Mouse (Mus musculus): ENCODE results near the gene Evi5l.
"Not testable (repeated sequence)": the region's sequence is repeated elsewhere in the genome, so short reads cannot be mapped to it uniquely, and the experiment has no call there.

The Evi5l gene

DNA sequence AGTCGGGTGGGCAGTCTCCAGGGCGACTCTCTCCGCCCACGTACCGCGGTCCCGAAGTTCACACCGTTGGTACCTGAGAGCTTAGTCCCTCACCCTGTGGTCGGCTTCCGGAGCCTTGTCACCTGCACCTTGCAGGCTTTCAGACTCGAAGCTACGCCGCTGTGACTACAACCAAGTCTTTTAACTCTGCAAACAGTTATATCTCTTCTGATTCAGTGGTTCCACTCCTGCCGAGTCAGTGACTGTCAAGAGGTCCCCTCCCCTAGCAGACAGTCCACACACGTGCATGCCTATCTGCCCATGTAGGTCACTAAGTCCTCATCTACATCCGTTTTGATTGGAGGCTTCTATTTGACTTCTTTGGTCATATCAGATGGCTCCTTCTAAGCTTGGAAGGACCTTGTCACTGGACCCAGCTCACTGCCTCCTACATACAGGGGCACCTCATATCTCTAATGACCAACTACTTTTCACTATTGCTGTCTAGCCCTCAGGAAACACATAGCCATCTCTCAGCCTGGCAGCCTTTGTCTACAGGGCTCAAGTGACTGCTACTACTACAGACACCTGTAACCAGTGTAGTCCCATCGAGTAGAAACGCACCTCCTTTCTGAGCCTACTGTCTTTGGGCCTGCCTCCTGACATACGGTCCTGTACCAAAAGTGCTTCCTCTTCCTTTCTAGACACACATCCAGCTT, 73.0 kb downstream of the Evi5l start:
- DNase-seq: no peak

DNA sequence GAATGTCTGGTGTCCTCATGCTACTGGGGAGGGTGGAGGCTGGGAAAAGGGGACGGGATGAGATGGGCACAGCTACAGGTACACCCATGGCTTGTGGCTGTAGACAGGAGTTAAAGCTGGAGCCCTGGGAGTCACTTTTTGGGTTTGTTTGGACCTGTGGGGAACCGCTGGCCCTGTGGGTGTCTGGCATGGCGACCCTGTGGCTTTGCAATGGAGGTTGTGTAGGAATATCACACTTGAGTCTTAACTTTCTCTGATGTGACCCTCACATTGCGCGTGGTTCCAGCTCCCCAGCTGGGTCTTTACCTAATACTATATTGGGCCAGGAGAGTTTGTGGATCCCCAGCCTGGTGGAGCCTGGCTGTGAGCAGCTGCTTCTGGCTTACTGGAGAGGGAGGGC, 78.7 kb downstream of the Evi5l start:
- no peak for DNase-seq

DNA sequence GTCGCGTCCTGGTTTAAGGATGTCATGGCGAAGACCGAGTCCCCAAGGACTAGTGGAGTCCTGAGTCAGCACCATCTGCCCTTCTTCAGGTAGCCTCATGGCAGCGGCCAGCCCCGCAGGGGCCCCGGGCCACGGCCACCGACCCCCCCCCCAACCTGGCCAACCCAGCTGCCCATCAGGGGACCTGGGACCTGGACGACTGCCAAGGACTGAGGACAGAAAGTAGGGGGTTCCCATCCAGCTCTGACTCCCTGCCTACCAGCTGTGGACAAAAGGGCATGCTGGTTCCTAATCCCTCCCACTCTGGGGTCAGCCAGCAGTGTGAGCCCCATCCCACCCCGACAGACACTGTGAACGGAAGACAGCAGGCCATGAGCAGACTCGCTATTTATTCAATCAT, 79.4 kb downstream of the Evi5l start:
- no peak for DNase-seq

DNA sequence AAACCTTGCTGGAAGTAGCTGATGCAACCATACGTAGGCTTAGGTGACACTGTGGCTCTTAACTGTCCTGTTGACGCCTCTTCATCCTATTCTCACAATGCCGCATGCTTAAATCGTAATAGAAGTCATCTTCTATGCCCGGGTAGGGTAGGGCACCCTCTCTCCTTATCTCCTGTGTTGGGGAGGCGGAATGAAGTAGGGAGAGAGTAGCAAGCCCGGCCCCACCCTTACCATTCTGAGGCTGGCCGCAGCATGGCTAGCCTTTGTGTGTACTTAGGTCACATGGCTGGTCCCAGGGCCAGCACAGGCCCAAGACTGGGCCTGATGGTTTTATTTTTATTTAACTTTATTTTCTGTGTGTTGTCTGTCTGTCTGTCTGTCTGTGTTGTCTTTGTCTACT, 80.9 kb downstream of the Evi5l start:
- DNase-seq: no peak

DNA sequence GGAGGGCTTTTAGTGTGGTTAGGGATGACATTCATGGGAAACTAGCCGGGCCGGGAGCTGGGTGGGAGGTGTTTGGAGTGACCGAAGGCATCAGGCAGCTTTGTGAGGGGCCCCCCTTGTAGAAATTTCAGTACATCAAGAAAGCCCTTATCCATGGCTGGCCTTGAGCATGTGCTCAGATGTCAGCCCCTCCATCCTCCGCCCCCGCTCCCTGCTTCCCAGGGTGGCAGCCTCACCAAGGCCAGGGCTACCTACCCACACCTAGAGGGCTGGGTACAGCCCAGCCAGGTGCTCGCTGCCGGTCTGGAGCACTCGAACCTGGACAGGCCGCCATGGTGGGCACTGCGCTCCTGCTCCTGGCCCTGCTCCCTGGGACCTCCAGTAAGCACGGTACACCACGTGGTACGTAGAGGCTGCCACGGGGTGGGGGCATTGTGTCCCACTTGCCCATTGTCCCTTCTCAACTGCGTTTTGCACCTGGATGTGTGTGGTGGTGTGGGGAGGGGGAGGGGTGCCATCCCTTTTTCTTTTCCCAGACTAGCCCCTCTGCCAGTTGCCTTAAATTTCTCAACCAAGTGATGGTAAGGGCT, 81.7 kb downstream of the Evi5l start, which contains the start of gene Tgfbr3l:
Gene Tgfbr3l (plus strand): TSS at position 264 of the 590 bp plus-strand sequence.
- DNase-seq: no peak

DNA sequence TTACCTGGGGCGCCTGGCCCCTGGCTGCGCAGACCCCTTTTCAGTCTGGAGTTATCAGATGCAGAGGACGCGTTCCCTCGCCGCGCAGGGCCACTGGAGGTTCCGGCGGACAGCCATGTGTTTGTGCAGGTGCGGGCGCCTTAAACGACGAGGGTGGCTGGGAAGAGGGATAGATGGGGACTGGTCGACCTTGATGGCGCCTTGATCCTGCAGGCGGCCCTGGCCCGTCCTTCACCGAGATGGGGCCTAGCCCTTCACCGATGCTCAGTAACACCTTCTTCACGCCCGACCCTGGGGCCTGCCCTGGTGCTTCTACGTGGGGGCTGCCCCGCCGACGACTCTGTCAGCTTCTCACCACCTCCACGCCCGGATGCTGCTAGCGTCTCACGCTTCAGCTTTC, 82.8 kb downstream of the Evi5l start:
- no peak for DNase-seq

DNA sequence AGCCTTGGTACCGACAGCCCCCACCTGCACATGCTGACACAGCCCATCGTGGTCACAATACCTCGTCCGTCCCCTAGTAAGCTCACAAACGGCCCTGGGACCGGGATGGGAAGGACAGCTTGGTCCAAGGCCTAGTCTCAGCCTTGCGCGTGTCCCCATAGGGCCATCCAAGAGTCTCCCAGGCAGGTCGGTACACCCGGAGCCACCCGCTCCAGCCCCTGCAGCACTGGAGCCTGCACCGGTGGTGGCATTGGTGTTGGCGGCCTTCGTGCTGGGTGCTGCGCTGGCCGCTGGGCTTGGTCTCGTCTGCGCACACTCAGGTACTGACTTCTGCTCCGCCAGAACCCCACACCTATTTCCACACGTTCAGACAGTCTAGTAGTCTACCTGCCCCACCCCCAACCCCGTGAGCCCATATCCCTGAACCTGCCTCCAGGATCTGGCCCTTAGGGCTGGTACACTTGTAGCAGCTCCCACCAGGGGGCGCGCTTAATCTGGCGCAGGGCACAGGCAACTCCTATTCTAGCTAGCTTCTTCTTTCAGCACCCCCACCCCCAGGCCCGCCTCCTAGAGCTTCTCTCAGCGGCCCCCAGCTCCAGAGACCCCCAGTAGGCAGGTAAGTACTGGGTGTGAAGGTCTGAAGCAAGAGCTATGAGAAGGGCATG, 84.1 kb downstream of the Evi5l start:
- peak; percentile 82 to 86 for DNase-seq

DNA sequence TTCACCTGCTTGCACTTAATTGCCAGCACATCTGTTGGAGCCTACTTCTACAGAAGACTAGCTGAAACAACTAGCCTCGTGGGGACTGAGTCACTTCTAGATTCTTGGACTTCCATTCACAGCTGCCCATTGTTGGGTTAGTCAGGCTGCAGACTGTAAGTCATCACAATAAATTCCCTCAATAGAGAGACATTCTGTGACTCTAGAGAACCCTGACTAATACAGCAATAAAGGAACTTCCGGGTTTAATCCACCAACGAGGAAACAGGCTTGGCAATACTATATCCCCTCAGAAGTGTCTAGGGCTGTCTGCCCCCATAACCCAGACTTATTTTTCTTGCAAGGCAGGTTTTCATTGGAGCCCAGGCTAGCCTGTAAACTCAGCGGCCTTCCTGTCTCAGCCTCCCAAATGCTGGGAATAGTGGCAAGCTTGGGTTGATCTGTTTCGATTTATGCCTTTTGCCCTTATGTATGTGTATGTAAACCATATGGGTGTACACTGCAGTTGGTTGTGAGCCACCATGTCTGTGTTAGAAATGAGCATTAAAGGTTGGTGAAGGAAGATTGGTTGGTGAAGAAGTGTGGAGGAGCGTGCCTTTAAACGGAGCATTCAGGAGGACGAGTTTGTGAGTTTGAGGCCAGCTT, 85.9 kb downstream of the Evi5l start:
- no peak for DNase-seq

DNA sequence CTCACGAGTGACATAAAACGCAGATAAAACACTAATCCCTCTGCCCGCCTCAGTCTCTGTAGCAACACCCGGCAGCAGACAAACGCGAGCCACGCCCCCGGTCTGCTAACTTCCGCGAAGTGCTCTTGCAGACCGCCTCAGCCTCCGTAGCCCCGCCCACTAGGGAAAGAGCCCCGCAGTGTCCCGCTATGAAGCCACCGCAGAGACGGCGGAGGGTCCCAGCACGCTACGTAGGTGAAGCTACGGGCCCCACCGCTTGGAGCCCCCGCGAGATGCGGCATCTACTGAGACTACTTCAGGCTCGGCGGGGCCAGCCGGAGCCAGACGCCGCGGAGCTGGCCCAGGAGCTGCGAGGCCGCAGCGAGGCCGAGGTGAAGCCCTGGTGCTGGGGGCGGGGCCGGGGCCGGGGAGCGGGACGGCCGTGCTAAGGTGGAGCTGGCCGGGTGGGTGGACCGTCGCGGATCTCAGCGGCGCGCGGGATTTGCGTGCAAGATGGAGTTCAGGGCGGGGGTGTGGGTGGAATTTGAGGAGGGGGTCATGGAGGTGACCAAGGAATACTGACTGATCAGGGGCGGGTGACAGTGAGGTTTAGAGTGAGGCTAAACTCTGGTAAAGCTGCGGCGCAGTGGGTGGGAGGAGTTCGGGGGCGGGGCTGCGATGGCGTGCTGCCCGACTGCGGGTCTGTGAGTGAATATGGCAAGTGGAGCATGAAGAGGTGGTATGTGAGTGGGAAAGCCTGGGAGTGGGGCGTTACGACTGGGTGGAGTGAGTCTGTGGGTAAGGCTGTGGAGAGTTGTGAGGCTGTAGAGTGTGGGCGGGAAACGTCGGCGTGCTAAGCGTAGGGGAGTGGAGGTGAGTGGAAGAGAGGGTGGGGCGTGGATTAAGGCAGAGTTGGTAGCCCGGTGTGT, 86.8 kb downstream of the Evi5l start, which contains the start of gene Snapc2:
Gene Snapc2 (plus strand): TSS at position 147 of the 908 bp plus-strand sequence.
- DNase-seq: peak; percentile 94 to 95

DNA sequence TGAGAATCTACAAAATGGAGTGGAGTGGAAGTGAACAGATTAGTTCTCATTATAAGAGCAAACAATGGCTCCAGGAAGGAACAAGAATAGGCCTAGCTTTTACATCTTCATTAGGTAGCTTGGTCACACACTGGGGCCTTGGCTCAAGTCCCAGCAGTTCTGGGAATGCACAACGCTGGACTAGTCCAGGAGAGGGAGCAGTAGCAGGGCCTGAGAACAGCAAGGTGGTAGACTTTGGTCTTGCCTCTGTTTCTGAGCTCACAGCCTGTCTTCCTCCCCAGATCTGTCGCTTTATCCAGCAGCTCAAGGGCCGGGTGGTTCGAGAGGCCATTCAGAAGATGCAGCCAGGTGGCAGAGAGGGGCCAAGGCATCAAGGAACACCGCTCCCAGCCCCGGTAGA, 87.6 kb downstream of the Evi5l start:
- peak; percentile 80 to 81 for DNase-seq

DNA sequence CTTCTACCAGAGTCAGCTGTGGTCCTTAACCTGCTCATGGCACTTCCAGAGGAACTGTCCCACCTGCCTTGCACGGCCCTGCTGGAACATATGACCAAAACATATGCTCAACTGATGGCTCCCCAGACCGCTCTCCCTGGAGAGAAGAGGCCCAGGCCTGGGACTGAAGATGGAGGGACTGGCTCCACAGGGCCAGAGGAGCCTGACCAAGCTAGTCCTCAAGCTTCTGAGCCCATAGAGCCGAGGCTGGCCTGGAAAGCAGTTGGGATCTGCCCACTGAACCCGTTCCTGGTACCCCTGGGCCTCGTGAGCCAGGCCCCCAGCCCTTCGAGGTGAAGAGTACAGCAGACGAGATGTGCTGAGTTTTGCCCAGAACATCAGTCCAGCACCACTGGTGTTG, 89.1 kb downstream of the Evi5l start:
- not testable (repeated sequence) for DNase-seq

DNA sequence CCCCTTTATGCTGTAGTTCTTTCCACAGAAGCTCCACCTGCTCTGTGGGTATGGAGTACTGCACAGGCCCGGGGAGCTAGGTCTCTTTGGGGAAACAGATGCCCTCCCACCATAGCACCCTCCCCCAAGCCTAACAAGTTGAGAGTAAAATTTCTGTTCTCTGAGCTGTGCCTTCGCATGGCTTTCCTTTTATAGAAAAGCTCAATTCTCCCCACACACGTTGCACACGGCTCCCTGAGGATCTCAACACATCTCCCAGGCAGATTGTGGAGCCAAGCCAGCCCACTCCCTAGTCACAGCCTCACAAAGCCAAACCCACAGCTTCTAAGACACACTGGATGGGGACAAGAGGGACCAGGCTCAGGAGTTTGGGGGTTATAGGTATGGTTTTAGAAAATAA, 90.5 kb downstream of the Evi5l start:
- DNase-seq: no peak

DNA sequence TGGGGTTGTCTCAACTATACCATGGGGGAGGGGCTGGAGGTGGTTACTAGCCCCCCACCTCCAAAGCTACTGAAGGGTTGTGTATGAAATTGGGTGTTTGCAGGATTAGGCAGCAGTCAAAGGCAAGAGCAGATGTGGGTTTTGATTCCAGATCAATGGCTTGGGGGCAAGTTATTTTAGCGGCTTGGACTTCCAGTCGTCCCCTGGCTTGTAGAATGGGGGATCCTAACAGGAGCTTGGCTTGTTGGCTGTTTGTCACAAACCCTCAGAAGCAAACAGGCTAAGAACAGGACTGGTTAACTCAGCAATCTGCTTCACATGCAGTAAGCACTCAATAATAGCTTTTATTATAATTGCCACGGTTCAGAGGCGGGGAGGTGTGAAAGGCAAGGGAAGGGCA, 91.0 kb downstream of the Evi5l start:
- DNase-seq: no peak

DNA sequence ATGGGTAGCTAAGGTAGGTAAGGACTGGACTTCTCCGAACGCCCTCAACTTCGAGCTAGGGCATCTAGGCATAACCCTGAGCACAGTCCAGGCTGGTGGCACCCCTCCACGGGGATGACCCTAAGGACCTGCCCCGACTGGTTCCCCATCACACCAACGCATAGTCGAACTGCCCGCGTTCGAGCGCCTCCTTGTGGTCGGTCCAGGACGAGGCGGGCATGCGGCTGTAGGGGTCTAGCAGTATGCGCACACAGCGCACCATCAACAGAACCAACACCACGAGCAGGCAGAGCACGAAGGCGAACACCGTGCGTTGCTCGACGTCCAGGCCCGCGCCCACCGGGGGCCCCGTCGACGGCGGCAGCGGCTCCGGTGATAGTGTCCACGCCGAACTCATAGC, 91.9 kb downstream of the Evi5l start:
- DNase-seq: peak; percentile 65 to 67

DNA sequence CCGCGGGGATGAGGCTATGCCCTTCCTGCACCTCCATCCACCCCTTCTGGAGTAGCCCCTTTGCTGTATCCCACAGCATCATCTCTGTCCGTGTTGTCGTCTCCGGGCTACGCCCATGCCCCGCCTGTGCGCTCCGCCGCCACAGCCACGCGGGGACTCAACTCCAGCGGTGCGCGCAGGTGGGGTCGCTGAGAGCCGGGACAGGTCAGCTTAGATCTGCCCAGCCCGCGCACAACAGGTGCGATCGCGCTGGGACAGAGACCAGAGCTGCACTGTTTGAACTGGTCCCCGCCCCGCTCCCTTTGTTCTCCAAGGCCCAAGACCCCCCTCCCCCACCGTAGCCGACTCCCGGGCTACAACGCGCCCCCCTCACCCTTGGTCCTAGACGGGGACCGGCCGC, 92.3 kb downstream of the Evi5l start:
- DNase-seq: no peak

DNA sequence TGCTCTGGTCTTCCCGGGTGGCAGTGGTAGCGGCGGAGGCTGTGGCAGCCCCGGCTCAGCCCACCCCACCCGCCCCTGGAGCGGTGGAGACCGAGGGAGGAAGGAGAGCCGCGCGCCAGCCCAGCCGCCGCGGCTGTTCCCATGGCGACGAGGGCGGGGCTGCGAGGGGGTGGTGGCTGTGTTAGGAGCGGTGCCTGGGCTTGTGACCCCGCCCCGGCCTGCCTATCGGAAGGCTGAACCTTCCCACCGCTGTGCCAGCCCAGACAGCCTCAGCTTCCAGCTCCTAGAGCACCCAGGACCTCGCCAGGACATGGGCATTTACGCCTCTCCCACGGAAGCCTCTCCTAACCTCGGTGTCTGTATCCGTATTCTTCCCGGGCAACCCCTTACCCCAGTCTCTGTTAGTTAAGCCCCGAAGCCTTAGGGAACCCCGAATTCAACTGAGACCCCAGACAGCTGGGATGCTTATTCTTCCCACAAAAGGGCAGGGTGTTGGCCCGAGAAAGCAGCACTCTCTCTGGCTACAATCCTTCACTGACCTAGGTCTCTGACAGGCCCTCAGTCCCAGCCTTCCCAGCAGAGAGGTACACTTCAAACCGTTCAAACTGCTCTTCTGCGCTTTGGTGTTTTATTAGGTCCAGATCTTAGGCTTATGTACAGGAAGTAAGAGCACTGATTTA, 92.9 kb downstream of the Evi5l start, which contains the start of gene Ctxn1:
Gene Ctxn1 (minus strand): TSS at position 150 of the 680 bp plus-strand sequence.
- DNase-seq: peak; percentile 54 to 72

DNA sequence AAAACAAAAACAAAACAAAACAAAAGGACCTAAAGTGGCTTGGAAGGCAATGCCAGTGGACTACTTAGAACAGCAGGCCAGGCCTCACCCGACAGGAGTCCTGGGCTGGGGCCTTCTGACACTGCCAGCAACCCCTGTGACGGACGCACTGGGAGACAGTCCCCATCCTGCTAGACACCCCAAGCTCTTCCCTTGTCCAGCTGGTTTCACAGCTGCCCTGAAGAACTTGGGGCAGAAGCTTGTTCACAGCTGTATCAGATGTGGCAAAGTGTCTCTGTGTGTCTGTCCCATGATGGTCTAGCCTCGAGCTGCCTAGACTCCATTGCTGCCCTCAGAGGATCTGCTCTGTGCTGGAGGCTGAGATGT, 93.4 kb downstream of the Evi5l start:
- DNase-seq: no peak
